ENCODE assay signal across 40 mouse cellular contexts in genomic region chr16:56873410-56873809, GRCm38 (mm10). TPM values are rescaled to one million over a fixed set of nuclear protein-coding genes. Genes with fewer than 3 reads are reported as not detected.
A peak's percentile ranks its signal among the peaks of the same experiment; 100 is the strongest.
DNase-seq lines count a peak whose midpoint lies in the region; ATAC-seq and TF ChIP-seq lines count a peak whose summit lies in the region.
"Had no signal": no experiment of that assay in that cellular context is flagged by ENCODE, and none has a peak within 500 bp of the region (broad histone marks: within the 10 kb centered on the region; RNA-seq: fewer than 3 reads in every experiment).

No protein-coding gene starts in this region.

- H3K9ac ChIP-seq in CH12.LX (ENCODE audit: insufficient read depth, low read depth), result no peak overlapping the region
- no peak overlapping the region for H3K9ac ChIP-seq in stomach, postnatal 0 days (ENCODE audit: low read length)
- no peak overlapping the region for H3K9ac ChIP-seq in hindbrain, postnatal 0 days (replicated peaks; ENCODE audit: low read length)
- H3K9ac ChIP-seq: embryonic facial prominence, embryonic 13.5 days; heart, embryonic 12.5 days; hindbrain, embryonic 13.5 days; kidney, embryonic 15.5 days; liver, embryonic 14.5 days; lung, embryonic 15.5 days; midbrain, embryonic 12.5 days; neural tube, embryonic 12.5 days had no signal

- TF ChIP-seq RAD21 in CH12.LX (IDR thresholded peaks at IDR 0.05; ENCODE audit: low read depth, low read length), result peak; percentile 44

- TF ChIP-seq POLR2A in CH12.LX (IDR thresholded peaks at IDR 0.05; ENCODE audit: low read depth, low read length), result no peak

- H3K4me1 ChIP-seq in CH12.LX (ENCODE audit: control insufficient read depth in 1 of 2, insufficient read depth in 2 of 2), result peaks cover 2 to 11% of the 10 kb centered on the region in 2 experiments; a peak in 3 of 4 replicates
- no peaks in the 10 kb centered on the region for H3K4me1 ChIP-seq in stomach, postnatal 0 days (replicated peaks; ENCODE audit: control insufficient read depth, insufficient read depth)
- no peaks in the 10 kb centered on the region for H3K4me1 ChIP-seq in hindbrain, postnatal 0 days (ENCODE audit: insufficient read depth, low read length)
- H3K4me1 ChIP-seq: embryonic facial prominence, embryonic 13.5 days; heart, embryonic 12.5 days; hindbrain, embryonic 13.5 days; kidney, embryonic 15.5 days; lung, embryonic 15.5 days; midbrain, embryonic 12.5 days; neural tube, embryonic 12.5 days had no signal

- in situ Hi-C loops in CH12.LX (cut with MboI; ENCODE audit: low pct_ligation_motif_present, low pct_unique_long_range_greater_than_20kb, low sequenced_read_pairs), result no loop called here

- TF ChIP-seq CTCF in layer of hippocampus, adult 2 months (conservative IDR thresholded peaks at IDR 0.05), result 0 out of 2 replicates have a peak, but pooled peaks have one; percentile 12
- TF ChIP-seq CTCF in CH12.LX (conservative IDR thresholded peaks at IDR 0.05 in 1 of 2, IDR thresholded peaks at IDR 0.05 in 1 of 2; ENCODE audit: low read depth in 2 of 2, low read length in 2 of 2), result peak in 1 of 2 experiments; percentile 57; a peak in 2 of 4 replicates
- TF ChIP-seq CTCF in stomach, postnatal 0 days (IDR thresholded peaks at IDR 0.05; ENCODE audit: low read depth), result peak; percentile 58
- no peak for TF ChIP-seq CTCF in hindbrain, postnatal 0 days (IDR thresholded peaks at IDR 0.05; ENCODE audit: low read depth)

- no peak overlapping the region for H3K27ac ChIP-seq in layer of hippocampus, adult 2 months
- H3K27ac ChIP-seq in CH12.LX (ENCODE audit: insufficient read depth, low read depth), result no peak overlapping the region
- peak overlapping the region; percentile 45; the same call in 1 of the 2 replicates for H3K27ac ChIP-seq in stomach, postnatal 0 days (replicated peaks)
- H3K27ac ChIP-seq in hindbrain, postnatal 0 days, result no peak overlapping the region
- H3K27ac ChIP-seq: embryonic facial prominence, embryonic 13.5 days; heart, adult 2 months; hindbrain, embryonic 13.5 days; kidney, embryonic 15.5 days; liver, embryonic 14.5 days; lung, embryonic 15.5 days; midbrain, embryonic 12.5 days; neural tube, embryonic 12.5 days had no signal

- no peaks in the 10 kb centered on the region for H3K27me3 ChIP-seq in CH12.LX (replicated peaks)
- no peaks in the 10 kb centered on the region for H3K27me3 ChIP-seq in stomach, postnatal 0 days (ENCODE audit: control insufficient read depth, insufficient read depth, low read length)
- no peaks in the 10 kb centered on the region for H3K27me3 ChIP-seq in hindbrain, postnatal 0 days (ENCODE audit: insufficient read depth, low read length)
- H3K27me3 ChIP-seq: embryonic facial prominence, embryonic 13.5 days; heart, embryonic 12.5 days; hindbrain, embryonic 13.5 days; kidney, embryonic 15.5 days; lung, embryonic 15.5 days; midbrain, embryonic 12.5 days; neural tube, embryonic 12.5 days had no signal

- no peak overlapping the region; the same call in 1 of the 2 replicates for H3K4me2 ChIP-seq in CH12.LX (ENCODE audit: insufficient read depth, low read depth, poor library complexity, severe bottlenecking)
- no peak overlapping the region for H3K4me2 ChIP-seq in stomach, postnatal 0 days (replicated peaks; ENCODE audit: low read depth)
- no peak overlapping the region for H3K4me2 ChIP-seq in hindbrain, postnatal 0 days (ENCODE audit: low read depth, low read length)
- H3K4me2 ChIP-seq: embryonic facial prominence, embryonic 13.5 days; heart, embryonic 12.5 days; hindbrain, embryonic 13.5 days; kidney, embryonic 15.5 days; lung, embryonic 15.5 days; midbrain, embryonic 12.5 days; neural tube, embryonic 12.5 days had no signal

- no peaks in the 10 kb centered on the region for H3K36me3 ChIP-seq in CH12.LX (replicated peaks in 1 of 2; ENCODE audit: control insufficient read depth in 1 of 2, insufficient read depth in 1 of 2, low read length in 1 of 2)
- H3K36me3 ChIP-seq in stomach, postnatal 0 days (ENCODE audit: control insufficient read depth, insufficient read depth, low read length), result no peaks in the 10 kb centered on the region
- H3K36me3 ChIP-seq in hindbrain, postnatal 0 days (ENCODE audit: insufficient read depth, low read length), result no peaks in the 10 kb centered on the region
- H3K36me3 ChIP-seq: embryonic facial prominence, embryonic 13.5 days; heart, embryonic 12.5 days; hindbrain, embryonic 13.5 days; kidney, embryonic 15.5 days; lung, embryonic 15.5 days; midbrain, embryonic 12.5 days; neural tube, embryonic 12.5 days had no signal

- WGBS in stomach, postnatal 0 days, result 41% methylated on average over 2 of the region's 2 CpGs
- WGBS in hindbrain, postnatal 0 days, result 39% methylated on average over 2 of the region's 2 CpGs

- dilution Hi-C loops in CH12.LX (cut with MboI; ENCODE audit: extremely low pct_ligation_motif_present, extremely low pct_unique_long_range_greater_than_20kb, low sequenced_read_pairs), result no loop called here

- H3K79me2 ChIP-seq in CH12.LX (replicated peaks; ENCODE audit: control insufficient read depth, extremely low read depth, insufficient read depth, poor library complexity, severe bottlenecking), result no peaks in the 10 kb centered on the region

- no peaks in the 10 kb centered on the region for H3K9me3 ChIP-seq in CH12.LX (replicated peaks; ENCODE audit: low read length)
- H3K9me3 ChIP-seq in stomach, postnatal 0 days (ENCODE audit: control insufficient read depth, low read length), result no peaks in the 10 kb centered on the region
- H3K9me3 ChIP-seq in hindbrain, postnatal 0 days (ENCODE audit: low read length), result no peaks in the 10 kb centered on the region
- H3K9me3 ChIP-seq: embryonic facial prominence, embryonic 13.5 days; heart, embryonic 12.5 days; hindbrain, embryonic 13.5 days; kidney, embryonic 15.5 days; lung, embryonic 15.5 days; midbrain, embryonic 12.5 days; neural tube, embryonic 12.5 days had no signal

- no peak for TF ChIP-seq EP300 in CH12.LX (IDR thresholded peaks at IDR 0.05; ENCODE audit: low read length)
- TF ChIP-seq EP300 in stomach, postnatal 0 days (optimal IDR thresholded peaks at IDR 0.05), result peak; percentile 89

- ATAC-seq in stomach, postnatal 0 days (ENCODE audit: low FRiP score, low TSS enrichment), result peak; percentile 61
- no peak for ATAC-seq in hindbrain, postnatal 0 days
- ATAC-seq: activated CD4-positive, CD25-positive, alpha-beta regulatory T cell, adult 4 months; forebrain, embryonic 14.5 days had no signal

- DNase-seq in layer of hippocampus, adult 2 months (ENCODE audit: low spot score in 2 of 2), result no peak
- no peak for DNase-seq in layer of hippocampus, postnatal 36 days
- DNase-seq in CH12.LX (ENCODE audit: extremely low read depth) (peak; percentile 62), R1 (ENCODE audit: low read depth, low spot score) (peak; percentile 28)
- no peak for DNase-seq in stomach, postnatal 0 days (ENCODE audit: low spot score)
- DNase-seq in hindbrain, postnatal 0 days (ENCODE audit: low spot score), result no peak
- no peak for DNase-seq in adrenal gland, adult 18-20 months (ENCODE audit: low spot score in 2 of 2)
- DNase-seq: adrenal gland, postnatal 10 days; B cell, adult 2 months; cerebellum, adult 11-12 months; cerebellum, adult 9-11 months; embryo, embryonic 11 days; gastrocnemius, postnatal 36 days; heart, adult 2 months; heart, postnatal 4 days; kidney, adult 18-20 months; kidney, postnatal 36 days; left cerebral cortex, postnatal 4 days; liver; right cerebral cortex, adult 18-20 months; spleen, adult 18-20 months; thymus, adult 18-20 months; thymus, postnatal 36 days had no signal

- H3K4me3 ChIP-seq in layer of hippocampus, adult 2 months, result no peak overlapping the region
- H3K4me3 ChIP-seq in CH12.LX (replicated peaks in 1 of 3; ENCODE audit: low read depth in 2 of 3, low read length in 2 of 3, poor library complexity in 1 of 3), result no peak overlapping the region
- H3K4me3 ChIP-seq in stomach, postnatal 0 days (ENCODE audit: low read depth, low read length), result no peak overlapping the region
- no peak overlapping the region for H3K4me3 ChIP-seq in hindbrain, postnatal 0 days (ENCODE audit: low read length)
- H3K4me3 ChIP-seq: embryonic facial prominence, embryonic 13.5 days; heart, adult 2 months; heart, embryonic 12.5 days; hindbrain, embryonic 13.5 days; kidney, embryonic 15.5 days; lung, embryonic 15.5 days; midbrain, embryonic 12.5 days; myocyte; neural tube, embryonic 12.5 days had no signal

TF ChIP-seq in CH12.LX, 34 proteins besides CTCF, POLR2A, EP300 and RAD21:
- TF ChIP-seq SMC3 (IDR thresholded peaks at IDR 0.05; ENCODE audit: low read depth, low read length), result peak; percentile 57
- TF ChIP-seq USF1 (IDR thresholded peaks at IDR 0.05; ENCODE audit: low read depth, low read length), result no peak

RNA-seq across cellular contexts. Expression of gene Tmem45a, which starts 12.6 kb away (rescaled TPM):
- under 1 TPM; 0.38 to 0.64 TPM for total RNA-seq in layer of hippocampus, adult 2 months (2021)
- 1 to 10 TPM; 2.0 to 2.2 TPM for total RNA-seq in layer of hippocampus, postnatal 36 days (2021)
- total RNA-seq in CH12.LX (2012; rRNA removed) (13.7 and 30.7 TPM in 2 replicates), CH12.LX (2014; rRNA removed) (76.8 and 105 TPM in 2 replicates)
- 26.9 and 31.7 TPM in 2 replicates for polyA plus RNA-seq in CH12.LX (2012; ENCODE audit: insufficient read length, low read depth)
- 48.9 and 53.3 TPM in 2 replicates for polyA plus RNA-seq in stomach, postnatal 0 days (2015; fragmentation: Nextera tagmentation; extraction: Ambion mirVana)
- 1.6 and 2.4 TPM in 2 replicates for total RNA-seq in hindbrain, postnatal 0 days (2014; rRNA removed)
- polyA plus RNA-seq in hindbrain, postnatal 0 days (2015; fragmentation: Nextera tagmentation; extraction: Ambion mirVana), result 4.0 and 4.5 TPM in 2 replicates
- total RNA-seq in adrenal gland, adult 18-20 months (2021), result 1 to 10 TPM; 6.4 to 7.3 TPM
- polyA plus RNA-seq: activated CD4-positive, CD25-positive, alpha-beta regulatory T cell, adult 4 months had no signal

RNA-seq across cellular contexts. Expression of gene Lnp1, which starts 54.5 kb away (rescaled TPM):
- 1 to 10 TPM; 2.0 to 2.1 TPM for total RNA-seq in layer of hippocampus, adult 2 months (2021)
- 1 to 10 TPM in 1 of 2 experiments, not detected in 1; 1.8 TPM for total RNA-seq in layer of hippocampus, postnatal 36 days (2021)
- total RNA-seq in CH12.LX (2012; rRNA removed) (not detected in 2 replicates), CH12.LX (2014; rRNA removed) (not detected in 2 replicates)
- polyA plus RNA-seq in CH12.LX (2012; ENCODE audit: insufficient read length, low read depth), result not detected in 2 replicates
- polyA plus RNA-seq in stomach, postnatal 0 days (2015; fragmentation: Nextera tagmentation; extraction: Ambion mirVana), result not detected in 2 replicates
- total RNA-seq in hindbrain, postnatal 0 days (2014; rRNA removed), result not detected in 2 replicates
- 0.76 and 1.0 TPM in 2 replicates for polyA plus RNA-seq in hindbrain, postnatal 0 days (2015; fragmentation: Nextera tagmentation; extraction: Ambion mirVana)
- total RNA-seq in adrenal gland, adult 18-20 months (2021), result not detected
- total RNA-seq: adrenal gland, postnatal 10 days; ES-E14; gastrocnemius, adult 18-20 months; gastrocnemius, postnatal 36 days; heart, adult 2 months; heart, postnatal 4 days; megakaryocyte, adult 5-6 weeks; midbrain, postnatal 0 days had no signal
- polyA plus RNA-seq: activated CD4-positive, CD25-positive, alpha-beta regulatory T cell, adult 4 months; embryonic facial prominence, embryonic 13.5 days; forebrain, embryonic 14.5 days; heart, adult 2 months; heart, postnatal 0 days; kidney, embryonic 15.5 days; liver, embryonic 14.5 days; midbrain, embryonic 12.5 days; myocyte; neural tube, embryonic 12.5 days; stomach, embryonic 16.5 days had no signal

Comparison
In these comparisons a context has a peak if more than half of its experiments do, and no peak if none do; other contexts are left out.
1. DNase-seq: peak in CH12.LX (single experiment) and R1 (single experiment); none in layer of hippocampus, adult 2 months (0 of 2), layer of hippocampus, postnatal 36 days (0 of 2), stomach, postnatal 0 days (single experiment), hindbrain, postnatal 0 days (single experiment) and adrenal gland, adult 18-20 months (0 of 2).